Mouse (Mus musculus): Measurements from ENCODE around the gene Serpina3n.

GRCm38 (mm10) chr12:104459377-104459776, 52.8 kb downstream of the Serpina3n start:
- peak in 1 of 2 experiments; percentile 36; a peak in 2 of 4 replicates for TF ChIP-seq CTCF (conservative IDR thresholded peaks at IDR 0.05 in 1 of 2, IDR thresholded peaks at IDR 0.05 in 1 of 2; ENCODE audit: low read depth in 2 of 2, low read length in 2 of 2)
- no peak for TF ChIP-seq EP300 (IDR thresholded peaks at IDR 0.05; ENCODE audit: low read length)
- no peak for TF ChIP-seq MEF2A (IDR thresholded peaks at IDR 0.05; ENCODE audit: borderline replicate concordance, low read depth, low read length)
- no peak for TF ChIP-seq POLR2A (IDR thresholded peaks at IDR 0.05; ENCODE audit: low read depth, low read length)
- no peak for TF ChIP-seq ZC3H11A (IDR thresholded peaks at IDR 0.05; ENCODE audit: low read depth, low read length)
- TF ChIP-seq RAD21 (IDR thresholded peaks at IDR 0.05; ENCODE audit: low read depth, low read length) = no peak
- no peak for TF ChIP-seq MYC (IDR thresholded peaks at IDR 0.05; ENCODE audit: low read depth, low read length)
- no peak for TF ChIP-seq MAX (IDR thresholded peaks at IDR 0.05; ENCODE audit: low read length)
- no peak for TF ChIP-seq USF1 (IDR thresholded peaks at IDR 0.05; ENCODE audit: low read depth, low read length)
- TF ChIP-seq POLR2AphosphoS2 (IDR thresholded peaks at IDR 0.05; ENCODE audit: low read depth, low read length) = no peak
- TF ChIP-seq KAT2A (IDR thresholded peaks at IDR 0.05; ENCODE audit: insufficient replicate concordance, low read length) = no peak
- TF ChIP-seq RCOR1 (conservative IDR thresholded peaks at IDR 0.05; ENCODE audit: low read depth, low read length) = no peak
